Mouse (Mus musculus): ENCODE measurements at regions not wholly inside any gene's neighbourhood (a gene's known extent, or its start where the extent isn't known, plus 50 kb on each side); places are given as distances from the start of the nearest gene placed in this dataset.

DNA sequence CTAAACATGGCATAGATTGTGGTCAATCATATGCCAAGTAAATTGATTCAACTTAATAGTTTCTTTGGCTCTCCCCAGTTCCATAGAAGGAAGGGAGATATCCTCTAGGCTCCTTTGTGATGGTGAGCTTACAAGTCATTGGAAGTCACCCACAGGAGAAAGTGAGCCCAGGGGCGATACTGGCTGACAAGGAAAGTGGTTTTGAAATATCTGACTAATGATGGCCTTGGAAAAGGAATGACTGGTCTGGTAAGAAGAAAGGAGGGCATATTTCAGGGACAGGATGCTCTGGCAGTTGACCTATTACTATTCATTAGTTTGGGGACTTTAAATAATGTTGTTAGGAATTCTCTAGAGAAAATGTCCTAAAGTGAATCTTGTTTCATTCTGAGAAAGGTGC, 352.7 kb upstream of the Cdh11 start:
- DNase-seq (ENCODE audit: extremely low spot score in 1 of 2, low spot score in 1 of 2), result no peak

DNA sequence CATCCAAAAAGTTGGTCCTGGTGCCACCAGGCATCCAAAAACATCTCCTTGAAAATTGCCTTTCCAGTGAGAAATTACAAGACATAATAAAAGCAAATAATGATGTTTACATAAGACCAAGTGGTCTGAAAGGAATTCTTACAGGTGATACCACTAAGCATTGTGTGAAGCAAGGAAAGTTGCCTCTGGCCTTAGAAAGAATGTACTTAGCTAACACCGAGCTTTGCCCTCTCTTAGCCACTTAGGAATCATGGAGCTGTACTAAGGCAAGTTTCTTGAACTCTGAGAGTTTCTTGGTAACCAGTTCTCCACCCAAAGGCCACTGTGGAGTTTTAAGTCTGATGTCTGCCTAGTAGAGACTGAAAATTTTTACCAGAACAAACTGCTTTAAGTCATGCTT, 359.4 kb upstream of the Cdh11 start:
- no peak for DNase-seq (ENCODE audit: extremely low spot score in 1 of 2, low spot score in 1 of 2)

DNA sequence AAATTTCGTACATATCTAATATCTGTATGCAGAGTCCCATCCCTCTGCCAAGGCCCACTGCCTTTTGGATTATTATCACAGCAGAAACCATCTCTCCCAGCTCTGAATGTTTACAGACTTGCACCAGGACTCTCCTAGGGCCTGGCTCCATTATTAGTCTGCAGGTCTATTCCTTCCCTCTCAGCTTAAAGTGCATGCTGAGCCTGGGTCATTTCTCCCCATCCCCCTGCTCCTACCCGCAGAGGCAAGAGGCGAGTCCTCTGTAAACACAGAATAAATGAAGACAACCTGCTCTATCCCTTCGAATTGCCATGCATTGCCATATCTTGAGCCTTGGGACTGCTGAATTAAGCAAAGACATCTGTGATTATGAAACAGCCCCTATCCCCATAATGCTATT, 362.6 kb upstream of the Cdh11 start:
- no peak for DNase-seq (ENCODE audit: extremely low spot score in 1 of 2, low spot score in 1 of 2)

DNA sequence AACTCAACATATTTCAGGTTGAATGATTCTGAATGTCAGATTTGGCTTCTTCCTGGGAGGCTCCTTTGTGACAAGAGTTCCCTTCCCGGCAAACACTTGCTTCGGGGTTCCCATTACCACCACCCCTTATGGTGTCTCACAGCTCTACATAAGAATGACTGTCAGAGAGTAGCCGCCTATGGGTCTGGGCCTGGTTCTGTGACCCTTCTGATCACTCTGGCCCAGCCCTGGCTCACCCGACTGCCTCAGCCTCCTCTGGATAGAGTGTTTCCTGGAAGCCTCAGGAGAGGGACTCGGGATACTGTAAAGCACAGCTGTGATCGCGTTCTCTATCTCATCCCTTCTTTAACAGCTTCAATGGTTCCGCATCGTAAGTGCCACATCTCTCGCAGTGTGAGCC, 363.0 kb upstream of the Cdh11 start:
- no peak for DNase-seq (ENCODE audit: extremely low spot score in 1 of 2, low spot score in 1 of 2)

DNA sequence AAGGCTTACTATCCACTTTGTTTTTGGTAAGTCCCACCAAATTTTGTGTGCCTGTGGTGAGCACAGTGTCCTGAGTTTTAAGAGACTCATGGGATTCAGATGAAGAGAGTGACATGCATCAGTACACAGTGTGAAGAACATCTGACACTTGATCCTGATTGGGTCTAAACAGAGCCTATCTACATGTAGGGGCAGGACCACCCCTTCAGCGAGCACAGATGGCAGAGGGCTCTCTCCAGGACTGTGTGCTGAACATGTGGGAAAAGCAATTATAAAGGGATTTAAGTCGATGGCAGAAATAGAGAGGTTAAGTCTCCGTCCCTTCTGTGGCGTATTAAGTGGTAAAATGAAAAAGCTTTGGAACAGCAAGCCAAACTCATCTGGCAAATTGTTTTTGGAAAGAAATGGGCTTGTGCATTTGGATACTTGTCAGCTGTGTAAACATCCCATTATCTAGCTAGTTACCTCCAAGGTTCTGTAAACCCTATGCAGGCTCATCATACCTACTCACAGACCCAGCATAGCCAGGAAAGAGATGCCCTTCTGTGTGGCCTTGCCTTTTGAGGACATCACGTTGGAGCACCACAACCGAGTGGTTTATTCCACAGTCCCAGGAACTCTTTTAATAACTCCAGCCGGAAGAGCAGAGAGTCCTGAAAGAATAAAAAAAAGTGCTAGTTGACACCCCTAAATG, 381.3 kb upstream of the Cdh11 start:
- no peak for DNase-seq (ENCODE audit: extremely low spot score in 1 of 2, low spot score in 1 of 2)

DNA sequence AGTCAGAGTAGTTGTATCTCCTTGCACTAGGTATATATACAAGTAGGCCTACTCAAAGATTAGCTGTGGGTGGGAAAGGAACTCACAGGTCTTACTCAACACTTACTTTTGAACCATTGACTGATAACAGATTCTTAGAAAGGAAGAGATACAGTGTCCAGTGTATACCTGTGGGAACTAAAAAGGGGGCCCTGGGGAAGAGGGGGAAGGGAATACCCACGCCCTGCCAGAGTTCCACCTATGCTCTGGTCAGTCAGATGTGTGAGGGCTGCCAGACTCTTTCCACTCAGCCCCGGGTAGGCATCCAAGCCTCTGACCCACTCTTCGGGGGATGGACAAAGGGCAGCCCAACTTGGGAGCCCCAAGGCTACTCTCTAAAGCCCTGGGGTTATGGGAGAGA, 387.9 kb upstream of the Cdh11 start:
- no peak for DNase-seq (ENCODE audit: extremely low spot score in 1 of 2, low spot score in 1 of 2)

DNA sequence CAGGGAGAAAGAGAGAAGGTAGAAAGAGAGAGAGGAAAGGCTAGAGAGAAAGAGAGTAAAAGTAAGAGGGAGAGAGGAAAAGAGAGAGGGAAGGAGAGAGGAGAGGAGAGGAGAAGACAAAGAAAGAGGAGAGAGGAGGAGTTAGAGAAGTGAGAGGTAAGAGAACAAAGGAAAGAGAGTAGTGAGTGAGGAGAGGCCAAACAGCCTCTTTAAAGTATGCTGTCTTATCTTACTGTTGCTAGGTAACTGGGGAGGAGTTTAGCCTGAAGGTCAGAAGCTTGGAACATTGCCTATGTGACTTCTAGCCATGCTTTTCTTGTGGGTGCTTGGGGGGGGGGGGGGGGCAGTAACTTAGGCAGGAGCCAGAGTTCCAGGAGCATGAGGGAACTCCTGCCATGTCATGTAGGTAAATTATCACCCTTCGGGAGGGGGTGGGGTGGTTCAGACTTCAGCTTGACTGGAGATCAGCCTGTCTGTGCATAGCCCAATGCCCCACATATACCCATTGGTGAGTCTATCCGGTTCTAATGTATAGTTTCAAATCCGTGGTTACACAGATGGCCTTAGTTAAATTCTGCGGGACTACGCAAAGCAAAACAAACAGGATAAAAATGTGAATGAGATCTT, 388.5 kb upstream of the Cdh11 start:
- DNase-seq (ENCODE audit: extremely low spot score in 1 of 2, low spot score in 1 of 2), result no peak

DNA sequence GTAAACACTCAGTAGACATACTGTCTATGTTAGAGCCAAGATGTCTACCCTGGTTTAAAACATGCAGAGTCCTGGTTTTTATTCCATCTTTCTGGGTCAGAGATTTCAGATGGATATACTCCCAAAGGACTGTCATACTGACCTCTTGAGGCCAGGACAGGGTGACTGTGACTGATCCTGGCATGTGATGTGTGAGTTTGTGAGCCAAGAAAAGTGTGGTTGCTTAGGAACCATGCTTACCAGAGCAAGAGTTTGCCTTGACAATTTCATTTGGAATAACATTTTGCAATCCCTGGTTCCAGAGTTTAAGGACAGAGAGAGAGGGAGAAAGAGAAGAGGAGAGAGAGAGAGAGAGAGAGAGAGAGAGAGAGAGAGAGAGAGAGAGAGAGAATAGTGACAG, 395.2 kb upstream of the Cdh11 start:
- DNase-seq (ENCODE audit: extremely low spot score in 1 of 2, low spot score in 1 of 2), result no peak

DNA sequence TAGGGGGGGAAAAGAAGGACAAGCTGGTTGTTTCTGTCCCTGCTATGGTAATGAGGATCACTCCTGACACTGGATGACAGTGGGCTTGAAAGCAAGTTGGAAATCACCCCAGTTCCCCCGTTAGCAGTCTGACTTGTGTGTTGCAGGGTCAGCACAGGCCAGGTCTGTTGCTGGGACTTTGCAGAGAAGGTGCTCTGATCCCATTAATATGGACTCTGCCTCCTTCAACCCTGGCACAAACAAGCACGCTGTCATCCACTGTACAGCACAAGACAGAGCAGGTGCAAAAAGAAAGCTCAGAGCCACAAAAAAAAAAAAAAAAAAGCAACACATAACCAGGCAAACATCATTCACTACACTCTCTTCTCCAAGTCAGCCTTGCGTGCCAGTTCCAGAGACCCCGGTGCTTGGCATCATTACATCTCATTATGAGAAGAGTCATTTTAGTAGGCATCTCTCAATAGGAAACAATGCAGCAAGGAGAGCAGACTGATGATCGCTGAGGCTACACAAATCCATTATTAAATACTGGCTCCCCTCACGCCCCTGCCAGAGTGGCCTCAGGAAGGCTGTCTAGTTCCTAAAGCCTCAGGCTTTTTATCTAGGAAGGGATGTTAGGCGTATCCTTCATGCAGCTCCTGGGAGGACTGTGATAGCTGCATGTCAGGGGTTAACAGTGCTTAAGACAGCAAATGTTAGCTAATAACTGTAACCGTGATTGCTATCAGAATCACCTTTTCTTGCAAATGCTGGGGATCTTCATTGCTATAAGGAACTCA, 403.5 kb upstream of the Cdh11 start:
- DNase-seq (ENCODE audit: extremely low spot score in 1 of 2, low spot score in 1 of 2), result no peak

DNA sequence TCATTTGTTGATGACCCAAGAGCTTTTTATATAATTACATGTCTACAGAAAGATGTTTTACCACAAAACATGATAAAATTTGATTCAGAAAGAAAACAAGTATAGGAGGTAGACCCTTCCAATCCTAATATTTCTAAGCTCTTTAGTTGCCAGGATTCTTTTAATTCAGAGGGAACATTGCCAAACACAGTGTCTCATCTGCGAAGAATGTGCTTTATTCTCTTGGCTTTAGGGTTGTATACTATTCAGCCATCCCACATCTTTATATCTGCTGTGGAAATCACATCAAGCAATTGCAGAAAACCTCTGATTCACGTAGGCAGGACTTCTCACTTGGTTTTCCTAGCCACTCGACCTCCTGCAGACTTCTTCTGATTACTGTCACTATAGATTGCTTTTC, 412.8 kb upstream of the Cdh11 start:
- no peak for DNase-seq (ENCODE audit: extremely low spot score in 1 of 2, low spot score in 1 of 2)

DNA sequence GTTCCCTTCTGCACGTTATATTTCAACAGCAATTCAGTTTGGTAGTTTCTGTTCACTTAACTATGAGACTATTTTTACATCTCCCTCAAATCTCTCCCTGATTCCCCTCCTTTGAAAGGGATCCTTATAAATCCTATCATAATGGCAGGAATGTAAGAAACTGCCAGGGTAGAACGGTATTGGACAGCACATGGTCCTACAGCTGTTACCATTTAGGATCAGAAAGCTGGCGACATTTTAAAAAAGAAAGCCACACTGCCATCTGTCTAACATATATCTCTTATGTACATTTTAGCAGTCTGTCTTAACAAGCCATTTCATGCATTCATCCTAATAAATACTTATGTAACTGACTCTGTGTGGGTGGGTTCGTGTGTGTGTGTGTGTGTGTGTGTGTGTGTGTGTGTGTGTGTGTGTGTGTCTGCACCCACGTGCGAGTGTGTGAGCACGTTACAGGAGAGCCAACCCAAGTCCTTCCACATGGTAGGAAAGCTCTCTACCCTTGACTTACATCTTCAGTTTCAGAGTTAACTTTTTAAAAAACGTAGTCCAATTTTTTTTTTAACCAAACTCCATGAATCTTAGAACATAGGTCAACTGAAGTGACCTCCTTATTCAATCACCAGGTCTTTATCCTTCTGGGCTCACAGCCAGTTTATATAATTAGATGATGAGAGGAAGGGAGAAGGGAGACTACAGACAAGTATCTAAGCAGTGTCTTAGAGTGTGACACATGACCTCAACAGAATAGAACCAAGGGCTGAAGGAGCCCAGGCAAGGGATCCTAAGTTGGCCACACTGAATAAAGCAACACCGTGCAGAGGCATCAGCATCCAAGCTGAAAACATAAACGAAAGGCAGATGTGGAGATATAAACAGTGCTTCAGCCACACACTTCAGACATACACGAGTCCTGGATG, 414.5 kb upstream of the Cdh11 start:
- DNase-seq (ENCODE audit: extremely low spot score in 1 of 2, low spot score in 1 of 2), result peak in 1 of 2 experiments; percentile 10

DNA sequence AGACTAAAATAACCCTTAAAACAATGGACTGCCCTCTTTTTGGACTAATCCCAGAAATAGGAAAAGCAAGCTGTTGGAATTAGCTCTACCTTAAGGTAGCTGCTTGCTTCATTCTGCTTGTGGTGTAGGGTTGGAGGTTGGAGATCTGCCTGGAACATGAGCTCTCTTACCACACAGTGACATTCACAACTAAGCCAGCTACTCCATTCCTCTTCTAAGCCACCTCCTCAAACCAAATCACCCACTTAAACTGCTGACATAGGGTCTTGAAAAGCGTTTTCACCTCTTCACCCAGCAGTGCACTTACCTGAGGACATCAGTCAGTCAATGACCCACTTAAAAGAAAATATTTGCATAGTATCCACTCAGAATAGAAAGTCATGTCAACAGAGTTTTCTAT, 418.3 kb upstream of the Cdh11 start:
- no peak for DNase-seq (ENCODE audit: extremely low spot score in 1 of 2, low spot score in 1 of 2)

DNA sequence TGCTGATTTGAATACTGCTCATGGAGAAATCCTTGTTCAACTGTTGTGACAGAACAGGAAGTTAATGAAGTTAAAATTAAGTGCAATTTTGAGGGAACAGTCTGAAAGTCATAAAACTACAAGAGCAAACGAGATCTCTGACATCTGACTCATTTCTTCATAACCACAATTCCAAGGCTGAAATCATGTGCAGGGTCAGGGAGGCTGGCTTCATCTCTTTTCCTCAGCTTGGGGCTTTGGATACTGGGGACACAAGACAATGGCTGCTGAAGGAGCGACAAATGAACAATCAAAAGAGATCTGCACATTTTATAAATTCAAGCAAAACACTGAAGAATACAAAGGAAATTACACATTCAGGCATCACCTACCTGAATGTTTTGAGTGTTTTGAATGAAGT, 429.2 kb upstream of the Cdh11 start:
- DNase-seq (ENCODE audit: extremely low spot score in 1 of 2, low spot score in 1 of 2), result no peak

DNA sequence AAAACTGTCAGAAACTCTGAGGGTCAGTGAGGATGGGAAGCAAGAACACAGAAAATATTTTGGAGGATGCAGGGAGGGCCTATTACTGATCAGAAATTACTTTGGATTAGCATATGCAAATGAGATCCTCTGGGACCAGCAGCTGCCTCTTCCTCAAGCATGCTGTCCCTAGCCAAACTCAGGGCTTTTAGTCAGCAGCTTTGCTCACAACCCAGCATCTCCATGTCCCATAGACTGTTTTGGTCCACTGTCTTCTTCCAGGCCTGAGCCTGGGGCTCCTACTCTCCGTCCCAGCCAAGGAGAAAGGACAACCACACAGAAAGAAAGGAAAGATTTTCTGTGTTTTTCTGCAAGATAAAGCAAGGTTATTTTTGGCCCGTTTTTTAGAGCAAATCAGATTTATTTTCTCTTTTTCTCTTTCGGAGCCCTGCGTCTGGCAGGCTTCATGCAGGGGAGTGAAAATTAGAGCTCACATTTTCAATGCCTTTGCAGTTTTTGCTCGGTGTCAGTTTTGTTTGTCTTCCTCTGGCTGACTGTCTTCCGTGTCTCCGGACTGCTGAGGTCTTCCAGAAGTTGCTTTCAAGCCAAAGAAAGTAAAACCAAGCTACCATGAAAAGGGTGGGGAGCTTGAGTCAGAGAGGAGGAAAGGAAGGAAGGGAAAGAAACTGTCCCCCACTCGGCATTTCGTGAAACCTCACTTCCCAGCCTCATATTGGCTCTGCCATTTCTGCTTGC, 445.5 kb upstream of the Cdh11 start:
- peak in 1 of 2 experiments; percentile 27 for DNase-seq (ENCODE audit: extremely low spot score in 1 of 2, low spot score in 1 of 2)

DNA sequence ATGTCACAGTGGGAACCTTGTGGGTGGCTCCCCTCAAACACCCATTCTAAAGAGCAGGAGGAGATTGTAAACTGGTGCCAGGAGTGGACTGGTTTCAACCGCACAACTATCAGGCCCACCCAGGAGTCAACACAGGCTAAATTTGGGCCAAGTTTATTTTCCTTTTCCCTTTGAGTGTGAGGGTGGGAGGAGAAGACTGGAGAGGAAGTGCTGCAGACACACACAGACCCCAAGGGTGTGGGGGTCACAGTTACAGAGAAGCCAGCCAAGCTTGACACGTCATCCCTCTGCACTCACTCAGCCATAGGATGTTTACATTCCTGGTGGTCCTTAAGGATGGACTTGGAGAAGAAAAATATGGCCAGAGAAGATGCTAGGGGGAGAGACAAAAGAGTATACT, 448.9 kb upstream of the Cdh11 start:
- no peak for DNase-seq (ENCODE audit: extremely low spot score in 1 of 2, low spot score in 1 of 2)

DNA sequence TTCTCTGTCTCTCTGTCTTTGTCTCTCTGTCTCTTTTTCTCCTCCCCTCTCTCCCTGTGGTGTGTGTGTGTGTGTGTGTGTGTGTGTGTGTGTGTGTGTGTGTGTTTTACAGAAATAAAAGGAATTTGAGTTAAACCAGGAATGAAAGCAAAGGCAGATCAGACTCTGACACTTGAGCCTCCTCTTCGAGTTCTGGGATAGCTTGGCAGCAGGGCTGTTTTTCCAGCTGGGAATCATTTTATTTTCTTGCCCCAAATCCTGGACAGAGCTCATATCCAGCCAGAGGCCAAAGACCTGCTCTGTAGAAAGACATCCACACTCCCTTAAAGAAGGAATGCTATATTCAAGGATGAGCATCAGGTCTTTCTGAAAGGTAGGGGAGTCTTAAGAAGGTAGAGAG, 450.2 kb upstream of the Cdh11 start:
- no peak for DNase-seq (ENCODE audit: extremely low spot score in 1 of 2, low spot score in 1 of 2)

DNA sequence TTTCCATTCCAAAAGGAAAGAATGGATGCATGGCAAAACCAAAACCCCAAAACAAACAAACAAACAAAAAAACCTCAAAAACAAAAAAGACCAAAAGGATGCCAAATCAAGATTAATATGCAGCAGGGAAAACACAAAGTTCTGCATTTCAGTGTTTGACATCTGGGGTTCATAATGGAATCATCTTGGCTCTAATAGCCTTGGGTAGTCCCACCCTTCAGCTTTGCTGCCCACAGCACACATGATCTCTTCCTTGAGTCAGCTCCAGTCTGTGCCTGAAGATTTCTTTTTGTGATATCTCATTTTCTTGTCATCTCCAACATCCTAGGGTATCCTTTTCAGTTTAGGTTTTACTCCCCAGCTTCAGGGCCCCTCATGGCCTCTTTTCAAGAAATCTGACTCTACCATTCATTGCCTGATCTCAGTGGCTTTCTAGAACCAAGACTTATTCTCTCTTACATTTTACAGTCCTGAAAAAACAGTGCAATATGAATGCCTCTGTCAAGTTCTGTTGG, 453.1 kb upstream of the Cdh11 start:
- DNase-seq (ENCODE audit: extremely low spot score in 1 of 2, low spot score in 1 of 2), result no peak

DNA sequence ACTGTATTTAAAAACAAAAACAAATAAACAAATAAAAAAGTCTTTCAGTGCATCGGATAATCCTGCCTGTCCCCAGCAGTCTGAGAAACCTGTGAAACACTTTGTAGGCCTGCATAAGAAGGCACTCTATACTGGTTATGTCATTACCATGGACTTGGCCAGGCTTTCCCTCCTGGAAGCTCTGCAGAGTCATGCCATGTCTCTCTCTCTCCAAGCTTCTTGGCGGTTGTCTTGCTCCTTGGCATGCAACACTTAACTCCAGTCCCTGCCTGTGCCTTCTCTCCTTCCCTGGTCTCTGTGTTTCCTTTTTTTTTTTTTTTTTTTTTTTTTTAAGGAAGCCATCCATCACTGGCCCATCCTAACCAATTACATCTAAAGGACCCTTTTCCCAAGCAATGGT, 458.7 kb upstream of the Cdh11 start:
- DNase-seq (ENCODE audit: extremely low spot score in 1 of 2, low spot score in 1 of 2), result no peak

DNA sequence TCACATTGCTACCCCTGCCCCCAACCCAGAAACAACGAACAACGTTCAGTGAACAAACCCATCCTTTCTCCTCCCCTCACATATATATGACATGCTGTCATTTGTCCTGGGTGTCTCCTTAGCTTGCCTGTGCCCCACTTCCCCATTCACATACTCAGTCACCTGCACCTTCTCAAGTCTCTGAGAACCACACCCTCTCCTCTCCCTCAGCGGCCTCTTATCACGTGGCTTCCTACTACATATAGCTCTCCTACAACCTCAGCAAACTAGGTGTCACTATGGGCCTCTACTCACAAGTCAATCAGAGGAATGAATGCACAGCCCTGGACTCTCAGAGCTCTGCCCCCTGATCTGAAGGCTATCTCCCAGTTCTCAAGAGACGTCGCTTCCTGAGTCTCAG, 459.2 kb upstream of the Cdh11 start:
- DNase-seq (ENCODE audit: extremely low spot score in 1 of 2, low spot score in 1 of 2), result no peak

DNA sequence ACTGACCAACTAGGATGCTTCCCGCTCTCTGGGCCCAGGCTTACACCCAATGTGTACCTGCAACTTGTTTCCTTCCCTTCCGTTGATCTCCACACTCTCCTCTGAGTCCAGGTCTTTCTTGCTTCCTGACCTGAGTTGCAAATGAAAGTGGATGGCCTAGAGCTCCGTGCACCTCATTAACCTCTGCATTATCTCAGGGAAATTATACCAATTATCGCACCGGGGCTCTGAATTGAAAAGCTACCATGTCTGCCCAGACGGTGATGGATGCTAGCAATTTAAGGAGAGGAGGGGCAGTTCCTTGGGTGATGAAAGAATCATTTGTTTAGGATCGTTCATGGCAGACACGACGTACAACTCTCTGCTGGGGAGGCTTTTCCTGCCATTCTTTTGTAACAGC, 460.4 kb upstream of the Cdh11 start:
- no peak for DNase-seq (ENCODE audit: extremely low spot score in 1 of 2, low spot score in 1 of 2)
